Mouse (Mus musculus) lung, postnatal 36 days (tissue): ENCODE results near the gene Il23a.
A peak's percentile ranks its signal among the peaks of the same experiment; 100 is the strongest.
"Not testable (repeated sequence)": the region's sequence is repeated elsewhere in the genome, so short reads cannot be mapped to it uniquely, and the experiment has no call there.

Source experiments
- DNase-seq: peaks from one replicate; pipeline ENCODE4 v3.0.0; 2022; ENCODE audit warnings: mixed read lengths

Il23a gene

GRCm38 (mm10) chr10:128263393-128264310 lies 34.9 kb downstream of the Il23a start:
- no peak for DNase-seq

- DNase-seq, result no peak
Observed at GRCm38 (mm10) chr10:128262300-128262699, 36.3 kb downstream of the Il23a start.

GRCm38 (mm10) chr10:128260376-128260775 lies 38.2 kb downstream of the Il23a start:
- DNase-seq, result not testable (repeated sequence)

GRCm38 (mm10) chr10:128259946-128260345 lies 38.6 kb downstream of the Il23a start:
- DNase-seq, result no peak

GRCm38 (mm10) chr10:128258953-128259352 lies 39.6 kb downstream of the Il23a start:
- DNase-seq, result peak; percentile 41

- DNase-seq, result no peak
Observed at GRCm38 (mm10) chr10:128256328-128256727, 42.2 kb downstream of the Il23a start.

- DNase-seq, result no peak
Observed at GRCm38 (mm10) chr10:128255925-128256324, 42.6 kb downstream of the Il23a start.

- peak; percentile 42 for DNase-seq
Observed at GRCm38 (mm10) chr10:128253677-128254255, 44.8 kb downstream of the Il23a start, which contains the start of gene Apon. Gene Apon, plus strand, starts transcription at chr10:128254096.

- no peak for DNase-seq
Observed at GRCm38 (mm10) chr10:128250565-128250964, 48.0 kb downstream of the Il23a start.

- peak; percentile 73 for DNase-seq
Observed at GRCm38 (mm10) chr10:128247020-128247732, 51.4 kb downstream of the Il23a start.
